Mouse (Mus musculus) small intestine, adult 2 months (tissue): ENCODE measurements around the gene Cfap58. TPM values are rescaled to one million over a fixed set of nuclear protein-coding genes. Genes with fewer than 3 reads are reported as not detected.

Source experiments
- H3K27ac ChIP-seq: fragments of 200-500 bp; 2 replicates; pipeline ENCODE4 v1.5.1; 2012; ENCODE audit warnings: low read depth, low read length, control low read depth, inconsistent platforms; ENCODE audit not compliant: insufficient read depth
- H3K27me3 ChIP-seq: fragments of 200-500 bp; 2 replicates; pipeline ENCODE4 v1.6.1; 2012; ENCODE audit warnings: mild to moderate bottlenecking, moderate library complexity, low read length, inconsistent platforms; ENCODE audit not compliant: control insufficient read depth, insufficient read depth
- H3K36me3 ChIP-seq: fragments of 200-500 bp; 2 replicates; pipeline ENCODE4 v1.6.1; 2012; ENCODE audit warnings: mild to moderate bottlenecking, low read length, control low read depth, inconsistent platforms; ENCODE audit not compliant: control insufficient read depth, insufficient read depth
- H3K4me1 ChIP-seq: fragments of 200-500 bp; 2 replicates; pipeline ENCODE4 v1.6.1; 2012; ENCODE audit warnings: low read length, inconsistent platforms, mixed read lengths; ENCODE audit not compliant: control insufficient read depth, insufficient read depth, insufficient read length
- H3K4me3 ChIP-seq: fragments of 200-500 bp; 2 replicates; pipeline ENCODE4 v1.5.1; 2012; ENCODE audit warnings: low read depth, mild to moderate bottlenecking, control low read depth, inconsistent platforms, low read length, moderate library complexity
- CTCF ChIP-seq: fragments of 200-500 bp; IDR thresholded peaks from 2 replicates; pipeline ENCODE4 v1.5.1; 2012; ENCODE audit warnings: low read depth, mild to moderate bottlenecking, control low read depth, inconsistent platforms, low read length, moderate library complexity, mixed read lengths; ENCODE audit not compliant: insufficient replicate concordance, insufficient read length; ENCODE audit errors: extremely low read depth
- POLR2A ChIP-seq: fragments of 200-500 bp; IDR thresholded peaks from 2 replicates; pipeline ENCODE4 v1.6.1; 2012; ENCODE audit warnings: low read depth, mild to moderate bottlenecking, control low read depth, inconsistent platforms, low read length, moderate library complexity
- WGBS: fragments of 180-500 bp; shearing (Covaris S2); methylation state at CpG from one replicate; pipeline ENCODE4 v1.1.7; 2018; 5-methylcytosine and 5-hydroxymethylcytosine counted together
- polyA plus RNA-seq: library from polyadenylated mRNA; depleted of rRNA; stranded (reverse); fragments of >200 nt; gene quantifications from 2 replicates; pipeline ENCODE4 v1.2.3, GENCODE M21; 2012

The Cfap58 gene
- polyA plus RNA-seq, 1 experiment = not detected

GRCm38 (mm10) chr19:48001774-48002173, 64.3 kb downstream of the Cfap58 start:
- Histone ChIP-seq H3K4me3 (no peak overlapping the region), H3K27me3 (no peaks in the 10 kb centered on the region), H3K4me1 (no peaks in the 10 kb centered on the region), H3K36me3 (no peaks in the 10 kb centered on the region), H3K27ac (no peak overlapping the region)
- 76% methylated on average over 11 of the region's 11 CpGs for WGBS
- TF ChIP-seq POLR2A (no peak), CTCF (no peak)

GRCm38 (mm10) chr19:48008771-48009413, 71.4 kb downstream of the Cfap58 start:
- TF ChIP-seq CTCF (no peak), POLR2A (no peak)
- Histone ChIP-seq H3K27me3 (no peaks in the 10 kb centered on the region), H3K27ac (no peak overlapping the region), H3K4me1 (no peaks in the 10 kb centered on the region), H3K36me3 (no peaks in the 10 kb centered on the region), H3K4me3 (no peak overlapping the region)
- 65% methylated on average over 12 of the region's 12 CpGs for WGBS

- Histone ChIP-seq H3K4me1 (no peaks in the 10 kb centered on the region), H3K36me3 (no peaks in the 10 kb centered on the region), H3K27ac (no peak overlapping the region), H3K27me3 (no peaks in the 10 kb centered on the region), H3K4me3 (no peak overlapping the region)
- 79% methylated on average over 15 of the region's 15 CpGs for WGBS
- no peak for TF ChIP-seq POLR2A
- TF ChIP-seq CTCF = no peak
These were observed 72.3 kb downstream of the Cfap58 start for GRCm38 (mm10) chr19:48009586-48010331.

- H3K27ac ChIP-seq = no peak overlapping the region
- WGBS = 73% methylated on average over 13 of the region's 13 CpGs
- H3K4me1 ChIP-seq = no peaks in the 10 kb centered on the region
- no peaks in the 10 kb centered on the region for H3K36me3 ChIP-seq
- no peak overlapping the region for H3K4me3 ChIP-seq
- no peaks in the 10 kb centered on the region for H3K27me3 ChIP-seq
- TF ChIP-seq POLR2A (no peak), CTCF (no peak)
These were observed 82.6 kb downstream of the Cfap58 start for GRCm38 (mm10) chr19:48020103-48020502.

GRCm38 (mm10) chr19:48021435-48021834, 84.0 kb downstream of the Cfap58 start:
- WGBS = 83% methylated on average over 15 of the region's 15 CpGs
- TF ChIP-seq CTCF (no peak), POLR2A (no peak)
- H3K4me1 ChIP-seq = no peaks in the 10 kb centered on the region
- no peak overlapping the region for H3K27ac ChIP-seq
- no peaks in the 10 kb centered on the region for H3K36me3 ChIP-seq
- no peaks in the 10 kb centered on the region for H3K27me3 ChIP-seq
- H3K4me3 ChIP-seq = no peak overlapping the region

- H3K4me3 ChIP-seq = no peak overlapping the region
- WGBS = 54% methylated on average over 5 of the region's 5 CpGs
- no peaks in the 10 kb centered on the region for H3K36me3 ChIP-seq
- no peaks in the 10 kb centered on the region for H3K27me3 ChIP-seq
- no peak overlapping the region for H3K27ac ChIP-seq
- TF ChIP-seq POLR2A (no peak), CTCF (no peak)
- no peaks in the 10 kb centered on the region for H3K4me1 ChIP-seq
These were observed 85.3 kb downstream of the Cfap58 start for GRCm38 (mm10) chr19:48022763-48023162.

GRCm38 (mm10) chr19:48023726-48024125, 86.3 kb downstream of the Cfap58 start:
- TF ChIP-seq POLR2A = no peak
- TF ChIP-seq CTCF = no peak
- Histone ChIP-seq H3K4me1 (no peaks in the 10 kb centered on the region), H3K27me3 (no peaks in the 10 kb centered on the region), H3K4me3 (no peak overlapping the region), H3K27ac (no peak overlapping the region), H3K36me3 (no peaks in the 10 kb centered on the region)
- WGBS = 76% methylated on average over 10 of the region's 10 CpGs
